Mouse (Mus musculus) olfactory bulb, adult 2 months (tissue): Measurements from ENCODE around the gene Ptprg. TPM values are rescaled to one million over a fixed set of nuclear protein-coding genes. Genes with fewer than 3 reads are reported as not detected.

Source experiments
- H3K27ac ChIP-seq: fragments of 200-500 bp; 2 replicates; pipeline ENCODE4 v1.5.1; 2012; ENCODE audit warnings: low read depth, low read length; ENCODE audit not compliant: insufficient read depth
- H3K4me1 ChIP-seq: fragments of 200-500 bp; 2 replicates; pipeline ENCODE4 v1.6.1; 2012; ENCODE audit warnings: low read length; ENCODE audit not compliant: control insufficient read depth, insufficient read depth
- H3K4me3 ChIP-seq: fragments of 200-500 bp; 2 replicates; pipeline ENCODE4 v1.5.1; 2012; ENCODE audit warnings: mild to moderate bottlenecking, low read depth, low read length, moderate library complexity; ENCODE audit not compliant: insufficient read depth
- CTCF ChIP-seq: fragments of 200-500 bp; IDR thresholded peaks from 2 replicates; pipeline ENCODE4 v1.5.1; 2012; ENCODE audit warnings: low read depth, mild to moderate bottlenecking, low read length, moderate library complexity; ENCODE audit not compliant: insufficient read depth
- POLR2A ChIP-seq: fragments of 200-500 bp; IDR thresholded peaks from 2 replicates; pipeline ENCODE4 v1.6.1; 2012; ENCODE audit warnings: mild to moderate bottlenecking, low read depth, low read length, moderate library complexity; ENCODE audit not compliant: insufficient read depth
- WGBS: fragments of 180-500 bp; shearing (Covaris S2); methylation state at CpG from one replicate; pipeline ENCODE4 v1.1.7; 2018; 5-methylcytosine and 5-hydroxymethylcytosine counted together
- polyA plus RNA-seq: library from polyadenylated mRNA; stranded (reverse); fragments of >200 nt; gene quantifications from 2 replicates; pipeline ENCODE4 v1.2.4, GENCODE M21; 2012; ENCODE audit warnings: low replicate concordance; ENCODE audit not compliant: missing spikeins, insufficient read depth, insufficient read length

Ptprg gene
- polyA plus RNA-seq, 1 experiment = not detected

DNA sequence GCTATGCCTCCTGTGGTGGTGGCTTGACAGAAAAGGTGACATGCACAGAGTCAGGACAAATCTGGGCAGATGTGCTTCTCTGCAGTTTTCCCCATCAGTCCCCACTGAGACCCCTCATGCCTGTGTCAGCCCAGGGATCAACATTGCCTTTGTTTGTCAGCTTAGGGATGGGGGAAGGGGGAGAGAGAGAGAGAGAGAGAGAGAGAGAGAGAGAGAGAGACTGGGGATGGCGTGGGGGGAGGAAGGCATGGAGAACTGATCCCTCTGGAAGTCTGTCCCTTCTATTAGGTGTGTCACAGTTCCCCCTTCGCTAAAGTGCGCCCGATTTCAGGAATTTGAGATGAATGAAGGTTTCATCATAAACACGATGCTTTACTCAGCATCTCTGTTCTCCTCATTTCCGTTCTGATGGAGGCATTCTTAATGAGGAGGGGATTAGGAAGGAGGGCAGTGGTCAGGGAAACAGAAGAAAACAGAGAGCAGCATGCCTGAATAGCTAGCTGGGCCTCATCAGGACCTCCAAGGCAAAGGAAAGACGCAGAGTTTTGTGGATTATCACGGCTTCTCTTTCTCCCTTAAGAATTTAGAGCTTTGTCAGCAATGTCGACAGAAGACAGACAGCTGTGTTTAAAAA lies 24.1 kb downstream of the Ptprg start:
- 66% methylated on average over 9 of the region's 9 CpGs for WGBS
- H3K4me1 ChIP-seq = peaks cover 5% of the 10 kb centered on the region; the same call in 1 of the 2 replicates
- H3K4me3 ChIP-seq = no peak overlapping the region
- H3K27ac ChIP-seq = no peak overlapping the region
- TF ChIP-seq POLR2A (no peak), CTCF (no peak)

- Histone ChIP-seq H3K4me3 (no peak overlapping the region), H3K27ac (no peak overlapping the region), H3K4me1 (peaks cover 5% of the 10 kb centered on the region; the same call in 1 of the 2 replicates)
- 86% methylated on average over 8 of the region's 8 CpGs for WGBS
- TF ChIP-seq POLR2A (no peak), CTCF (no peak)
These were observed 24.6 kb downstream of the Ptprg start for GRCm38 (mm10) chr14:11577910-11578309.

GRCm38 (mm10) chr14:11578492-11578967 lies 25.2 kb downstream of the Ptprg start:
- no peak overlapping the region for H3K4me3 ChIP-seq
- no peak overlapping the region for H3K27ac ChIP-seq
- no peak for TF ChIP-seq CTCF
- no peak for TF ChIP-seq POLR2A
- H3K4me1 ChIP-seq = peaks cover 5% of the 10 kb centered on the region; the same call in 1 of the 2 replicates
- 78% methylated on average over 6 of the region's 6 CpGs for WGBS

GRCm38 (mm10) chr14:11579950-11580349 lies 26.6 kb downstream of the Ptprg start:
- no peak for TF ChIP-seq POLR2A
- TF ChIP-seq CTCF = no peak
- whole genome bisulfite sequencing = 94% methylated on average over 1 of the region's 1 CpGs
- Histone ChIP-seq H3K27ac (no peak overlapping the region), H3K4me3 (no peak overlapping the region), H3K4me1 (no peaks in the 10 kb centered on the region; the same call in 1 of the 2 replicates)

GRCm38 (mm10) chr14:11584263-11584662 lies 30.9 kb downstream of the Ptprg start:
- WGBS = 82% methylated on average over 6 of the region's 6 CpGs
- TF ChIP-seq POLR2A = no peak
- H3K4me3 ChIP-seq = no peak overlapping the region
- no peaks in the 10 kb centered on the region for H3K4me1 ChIP-seq
- H3K27ac ChIP-seq = no peak overlapping the region

GRCm38 (mm10) chr14:11584929-11585633 lies 31.7 kb downstream of the Ptprg start:
- Histone ChIP-seq H3K4me3 (no peak overlapping the region), H3K4me1 (no peaks in the 10 kb centered on the region), H3K27ac (no peak overlapping the region)
- TF ChIP-seq CTCF (no peak), POLR2A (no peak)
- 85% methylated on average over 5 of the region's 5 CpGs for WGBS

DNA sequence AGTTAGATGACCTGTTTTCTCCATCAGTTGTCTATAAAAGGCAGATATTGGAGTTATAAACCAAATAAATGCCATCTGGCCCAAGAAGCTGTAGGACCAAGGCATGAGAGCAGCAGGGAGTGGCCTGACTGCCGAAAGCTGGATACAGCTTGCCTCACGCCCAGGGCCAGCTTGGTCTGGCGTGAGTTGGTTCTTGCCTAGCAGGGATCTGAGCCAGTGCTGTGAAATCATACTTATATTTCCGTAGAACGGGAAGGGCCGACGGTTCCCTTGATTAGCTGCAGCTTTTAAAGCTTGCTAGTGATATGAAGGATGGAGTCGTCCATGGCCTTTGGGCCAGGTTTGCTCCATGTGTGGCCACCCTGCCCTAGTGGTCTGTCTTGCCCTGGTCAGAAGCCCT lies 37.1 kb downstream of the Ptprg start:
- no peak overlapping the region for H3K27ac ChIP-seq
- WGBS = 90% methylated on average over 8 of the region's 8 CpGs
- no peaks in the 10 kb centered on the region for H3K4me1 ChIP-seq
- TF ChIP-seq CTCF = no peak
- TF ChIP-seq POLR2A = no peak
- H3K4me3 ChIP-seq = no peak overlapping the region

- Histone ChIP-seq H3K4me1 (no peaks in the 10 kb centered on the region), H3K4me3 (no peak overlapping the region), H3K27ac (no peak overlapping the region)
- 84% methylated on average over 2 of the region's 2 CpGs for WGBS
- TF ChIP-seq CTCF = no peak
- no peak for TF ChIP-seq POLR2A
These were observed 39.3 kb downstream of the Ptprg start for GRCm38 (mm10) chr14:11592650-11593049.

DNA sequence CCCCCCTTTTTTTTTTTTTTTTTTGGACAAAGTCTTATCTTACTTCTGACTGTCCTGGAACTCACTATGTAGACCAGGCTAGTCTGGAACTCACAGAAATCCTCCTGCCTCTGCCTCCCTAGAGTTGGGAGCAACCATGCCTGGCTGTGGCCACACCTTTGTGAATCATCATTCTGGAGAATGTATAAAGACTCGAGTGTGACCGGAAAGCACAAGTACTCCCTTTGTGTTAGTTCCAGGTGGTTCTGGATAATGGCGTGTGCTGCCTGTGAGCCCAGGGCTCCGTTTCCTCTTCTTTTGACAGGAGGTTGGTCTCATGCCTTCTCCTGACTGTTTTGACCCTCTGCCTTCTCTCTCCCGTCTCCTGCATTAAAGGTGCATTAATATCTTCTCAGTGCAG lies 41.0 kb downstream of the Ptprg start:
- 89% methylated on average over 5 of the region's 5 CpGs for WGBS
- H3K4me3 ChIP-seq = no peak overlapping the region
- no peak for TF ChIP-seq POLR2A
- no peak for TF ChIP-seq CTCF
- no peaks in the 10 kb centered on the region for H3K4me1 ChIP-seq
- H3K27ac ChIP-seq = no peak overlapping the region
